Mouse (Mus musculus): Measurements from ENCODE around the gene Stub1.

GRCm38 (mm10) chr17:25833291-25833663 lies at the start of gene Stub1:
- TF ChIP-seq CTCF (IDR thresholded peaks at IDR 0.05; ENCODE audit: low read depth) (no peak), EP300 (IDR thresholded peaks at IDR 0.05; ENCODE audit: low read depth) (no peak)
